Mouse (Mus musculus) limb, embryonic 12.5 days (tissue): ENCODE measurements at regions not wholly inside any gene's neighbourhood (a gene's known extent, or its start where the extent isn't known, plus 50 kb on each side); places are given as distances from the start of the nearest gene placed in this dataset.

Source experiments
- ATAC-seq: fragments of 200-750 bp; cut with Nextera tagmentation; 2 replicates; pipeline ENCODE4 v1.8.0; 2017; ENCODE audit warnings: low read depth, moderate TSS enrichment; ENCODE audit not compliant: insufficient number of reproducible peaks, insufficient read depth, low FRiP score, low TSS enrichment
- H3K27ac ChIP-seq: fragments of 300-500 bp; sonication (generic); 2 replicates; pipeline ENCODE4 v1.5.1; 2016; ENCODE audit warnings: mild to moderate bottlenecking, moderate library complexity
- H3K27me3 ChIP-seq: fragments of 300-500 bp; sonication (generic); 2 replicates; pipeline ENCODE4 v1.6.1; 2016; ENCODE audit warnings: mild to moderate bottlenecking, moderate library complexity
- H3K36me3 ChIP-seq: fragments of 300-500 bp; sonication (generic); 2 replicates; pipeline ENCODE4 v1.6.1; 2016; ENCODE audit warnings: mild to moderate bottlenecking, moderate library complexity
- H3K4me1 ChIP-seq: fragments of 300-500 bp; sonication (generic); replicated peaks from 2 replicates; pipeline ENCODE4 v1.6.1; 2016
- H3K4me2 ChIP-seq: fragments of 300-500 bp; sonication (generic); 2 replicates; pipeline ENCODE4 v1.6.1; 2016; ENCODE audit warnings: mild to moderate bottlenecking, moderate library complexity
- H3K4me3 ChIP-seq: fragments of 300-500 bp; sonication (generic); replicated peaks from 2 replicates; pipeline ENCODE4 v1.5.1; 2016; ENCODE audit warnings: mild to moderate bottlenecking
- H3K9ac ChIP-seq: fragments of 300-500 bp; sonication (generic); replicated peaks from 2 replicates; pipeline ENCODE4 v1.6.1; 2016; ENCODE audit warnings: mild to moderate bottlenecking, moderate library complexity
- H3K9me3 ChIP-seq: fragments of 300-500 bp; sonication (generic); 2 replicates; pipeline ENCODE4 v1.6.1; 2016; ENCODE audit warnings: mild to moderate bottlenecking, moderate library complexity
- WGBS: fragments of 180-500 bp; shearing (Covaris S2); methylation state at CpG from one replicate; pipeline ENCODE4 v1.1.7; 2016; 5-methylcytosine and 5-hydroxymethylcytosine counted together

GRCm38 (mm10) chr3:49686182-49686895 lies 70.8 kb downstream of the Pcdh18 start:
- no peak for ATAC-seq
- 57% methylated on average over 4 of the region's 4 CpGs for WGBS

GRCm38 (mm10) chr3:49674921-49675320 lies 82.2 kb downstream of the Pcdh18 start:
- 84% methylated on average over 6 of the region's 6 CpGs for WGBS
- Histone ChIP-seq H3K4me1 (no peaks in the 10 kb centered on the region), H3K4me2 (no peak overlapping the region), H3K27ac (no peak overlapping the region), H3K4me3 (no peak overlapping the region), H3K9me3 (no peaks in the 10 kb centered on the region), H3K36me3 (no peaks in the 10 kb centered on the region), H3K27me3 (no peaks in the 10 kb centered on the region), H3K9ac (no peak overlapping the region)
- ATAC-seq = no peak

More at GRCm38 (mm10) chr3:49686182-49686895, 70.8 kb downstream of the Pcdh18 start:
- H3K4me3 ChIP-seq = no peak overlapping the region
- H3K9ac ChIP-seq = no peak overlapping the region
- no peaks in the 10 kb centered on the region for H3K9me3 ChIP-seq
- H3K4me2 ChIP-seq = no peak overlapping the region
- H3K27me3 ChIP-seq = no peaks in the 10 kb centered on the region
- peak overlapping the region; percentile 60; the same call in 1 of the 2 replicates for H3K27ac ChIP-seq
- no peaks in the 10 kb centered on the region for H3K36me3 ChIP-seq
- 0 out of 2 replicates have a peak, but pooled peaks cover 6% of the 10 kb centered on the region for H3K4me1 ChIP-seq

GRCm38 (mm10) chr3:49672685-49673184 lies 84.4 kb downstream of the Pcdh18 start:
- 66% methylated on average over 2 of the region's 2 CpGs for WGBS
- ATAC-seq = no peak
- Histone ChIP-seq H3K27ac (no peak overlapping the region), H3K9ac (no peak overlapping the region), H3K36me3 (no peaks in the 10 kb centered on the region), H3K9me3 (no peaks in the 10 kb centered on the region), H3K4me3 (no peak overlapping the region), H3K4me2 (no peak overlapping the region), H3K4me1 (no peaks in the 10 kb centered on the region), H3K27me3 (no peaks in the 10 kb centered on the region)

- Histone ChIP-seq H3K4me2 (no peak overlapping the region), H3K4me1 (peaks cover 5% of the 10 kb centered on the region), H3K36me3 (no peaks in the 10 kb centered on the region), H3K27me3 (no peaks in the 10 kb centered on the region), H3K27ac (0 out of 2 replicates have a peak overlapping the region, but pooled peaks have one; percentile 64), H3K9me3 (no peaks in the 10 kb centered on the region), H3K4me3 (no peak overlapping the region), H3K9ac (no peak overlapping the region)
- ATAC-seq = no peak
- 67% methylated on average over 9 of the region's 9 CpGs for WGBS
Observed at GRCm38 (mm10) chr3:49667543-49668338, 89.4 kb downstream of the Pcdh18 start.

GRCm38 (mm10) chr3:49666516-49666915 lies 90.6 kb downstream of the Pcdh18 start:
- no peak overlapping the region for H3K27ac ChIP-seq
- no peak for ATAC-seq
- peaks cover 5% of the 10 kb centered on the region for H3K4me1 ChIP-seq
- no peak overlapping the region for H3K9ac ChIP-seq
- H3K27me3 ChIP-seq = no peaks in the 10 kb centered on the region
- no peak overlapping the region for H3K4me3 ChIP-seq
- no peak overlapping the region for H3K4me2 ChIP-seq
- no peaks in the 10 kb centered on the region for H3K9me3 ChIP-seq
- 84% methylated on average over 2 of the region's 2 CpGs for WGBS
- H3K36me3 ChIP-seq = no peaks in the 10 kb centered on the region

GRCm38 (mm10) chr3:49648895-49649175 lies 108.3 kb downstream of the Pcdh18 start:
- Histone ChIP-seq H3K27me3 (no peaks in the 10 kb centered on the region), H3K4me2 (no peak overlapping the region), H3K4me3 (no peak overlapping the region), H3K4me1 (no peaks in the 10 kb centered on the region; the same call in 1 of the 2 replicates), H3K9ac (no peak overlapping the region), H3K27ac (0 out of 2 replicates have a peak overlapping the region, but pooled peaks have one; percentile 31), H3K36me3 (no peaks in the 10 kb centered on the region), H3K9me3 (no peaks in the 10 kb centered on the region)
- 17% methylated on average over 1 of the region's 1 CpGs for WGBS
- no peak for ATAC-seq

- H3K27me3 ChIP-seq = no peaks in the 10 kb centered on the region
- H3K4me3 ChIP-seq = no peak overlapping the region
- ATAC-seq = no peak
- no peak overlapping the region for H3K4me2 ChIP-seq
- no peaks in the 10 kb centered on the region for H3K36me3 ChIP-seq
- no peak overlapping the region for H3K9ac ChIP-seq
- H3K9me3 ChIP-seq = no peaks in the 10 kb centered on the region
- 0 out of 2 replicates have a peak overlapping the region, but pooled peaks have one; percentile 31 for H3K27ac ChIP-seq
- WGBS = 82% methylated on average over 5 of the region's 5 CpGs
- peaks cover 2% of the 10 kb centered on the region; the same call in 1 of the 2 replicates for H3K4me1 ChIP-seq
Observed at GRCm38 (mm10) chr3:49648040-49648894, 108.9 kb downstream of the Pcdh18 start.

- no peak overlapping the region for H3K4me2 ChIP-seq
- no peaks in the 10 kb centered on the region for H3K36me3 ChIP-seq
- no peak overlapping the region for H3K9ac ChIP-seq
- no peaks in the 10 kb centered on the region for H3K9me3 ChIP-seq
- peaks cover 11% of the 10 kb centered on the region; the same call in 1 of the 2 replicates for H3K4me1 ChIP-seq
- no peak for ATAC-seq
- 90% methylated on average over 4 of the region's 4 CpGs for whole genome bisulfite sequencing
- no peaks in the 10 kb centered on the region for H3K27me3 ChIP-seq
- no peak overlapping the region for H3K27ac ChIP-seq
- no peak overlapping the region for H3K4me3 ChIP-seq
Observed at GRCm38 (mm10) chr3:49644993-49645392, 112.1 kb downstream of the Pcdh18 start.

- Histone ChIP-seq H3K36me3 (no peaks in the 10 kb centered on the region), H3K4me3 (no peak overlapping the region), H3K27ac (0 out of 2 replicates have a peak overlapping the region, but pooled peaks have one; percentile 41), H3K9ac (no peak overlapping the region), H3K4me2 (no peak overlapping the region), H3K27me3 (no peaks in the 10 kb centered on the region), H3K9me3 (no peaks in the 10 kb centered on the region), H3K4me1 (peaks cover 11% of the 10 kb centered on the region; the same call in 1 of the 2 replicates)
- WGBS = 88% methylated on average over 8 of the region's 8 CpGs
- ATAC-seq = peak; percentile 47; the same call in 1 of the 2 replicates
Observed at GRCm38 (mm10) chr3:49643871-49644270, 113.3 kb downstream of the Pcdh18 start.

GRCm38 (mm10) chr3:49641966-49642758 lies 115.0 kb downstream of the Pcdh18 start:
- no peaks in the 10 kb centered on the region for H3K36me3 ChIP-seq
- H3K27me3 ChIP-seq = no peaks in the 10 kb centered on the region
- peak; percentile 92 for ATAC-seq
- no peaks in the 10 kb centered on the region for H3K9me3 ChIP-seq
- H3K9ac ChIP-seq = no peak overlapping the region
- H3K4me1 ChIP-seq = peaks cover 11% of the 10 kb centered on the region; the same call in 1 of the 2 replicates
- peak overlapping the region; percentile 81 for H3K27ac ChIP-seq
- H3K4me3 ChIP-seq = no peak overlapping the region
- no peak overlapping the region for H3K4me2 ChIP-seq
- WGBS = 14% methylated on average over 4 of the region's 4 CpGs
